Mouse (Mus musculus): ENCODE measurements at regions not wholly inside any gene's neighbourhood (a gene's known extent, or its start where the extent isn't known, plus 50 kb on each side); places are given as distances from the start of the nearest gene placed in this dataset.

DNA sequence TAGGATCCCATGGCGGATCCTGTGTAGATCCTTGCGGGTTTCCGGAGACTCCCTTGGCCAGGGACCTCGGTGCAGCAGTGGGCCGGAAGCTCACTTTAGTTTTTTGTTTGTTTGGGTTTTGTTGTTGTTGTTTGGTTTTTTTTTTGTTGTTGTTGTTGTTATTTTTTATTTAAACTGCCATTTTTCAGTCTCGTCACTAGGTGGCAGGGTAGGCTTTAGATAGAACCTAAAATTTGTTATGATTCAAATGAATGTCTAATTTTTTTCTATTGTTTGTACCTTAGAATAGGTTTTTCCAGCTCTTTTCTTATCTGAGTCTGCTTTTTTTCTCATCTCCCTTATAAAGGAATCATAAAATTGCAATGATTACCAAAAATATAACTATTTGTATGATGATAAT lies 834.4 kb upstream of the Tacstd2 start:
- TF ChIP-seq CTCF (IDR thresholded peaks at IDR 0.05; ENCODE audit: low read depth, low read length) (no peak), POLR2A (IDR thresholded peaks at IDR 0.05; ENCODE audit: extremely low read depth, insufficient read depth, low read length) (no peak)
